Mouse (Mus musculus): ENCODE results near the gene Gm9945.

- TF ChIP-seq CTCF (IDR thresholded peaks at IDR 0.05; ENCODE audit: low read depth) = no peak
- no peak for TF ChIP-seq EP300 (IDR thresholded peaks at IDR 0.05; ENCODE audit: low read depth)
These were observed 50.0 kb downstream of the Gm9945 start for GRCm38 (mm10) chr11:53530001-53530400.

Measured in heart, postnatal 0 days (tissue).